Mouse (Mus musculus): ENCODE results near the gene Ptprm.

The Ptprm gene

DNA sequence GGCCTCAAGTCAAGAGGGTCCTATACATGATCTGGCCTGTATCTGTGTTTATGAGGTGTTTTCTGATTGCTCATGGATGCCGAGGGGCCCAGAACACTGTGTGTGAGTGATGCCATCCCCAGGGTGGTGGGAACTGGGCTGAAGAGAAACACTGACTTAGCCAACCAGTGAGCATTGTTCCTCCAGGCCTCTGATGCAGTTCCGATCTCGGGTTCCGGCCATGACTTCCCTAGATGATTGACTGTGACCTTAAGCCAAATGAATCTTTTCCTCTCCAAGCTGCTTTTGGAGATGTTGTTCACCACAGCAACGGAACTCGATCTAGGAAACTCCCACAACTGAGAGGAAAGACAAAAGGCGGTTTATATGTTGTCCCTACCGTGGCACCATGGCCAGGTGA is 9.1 kb downstream of the Ptprm start:
- DNase-seq (ENCODE audit: low read depth, low spot score) = no peak

DNA sequence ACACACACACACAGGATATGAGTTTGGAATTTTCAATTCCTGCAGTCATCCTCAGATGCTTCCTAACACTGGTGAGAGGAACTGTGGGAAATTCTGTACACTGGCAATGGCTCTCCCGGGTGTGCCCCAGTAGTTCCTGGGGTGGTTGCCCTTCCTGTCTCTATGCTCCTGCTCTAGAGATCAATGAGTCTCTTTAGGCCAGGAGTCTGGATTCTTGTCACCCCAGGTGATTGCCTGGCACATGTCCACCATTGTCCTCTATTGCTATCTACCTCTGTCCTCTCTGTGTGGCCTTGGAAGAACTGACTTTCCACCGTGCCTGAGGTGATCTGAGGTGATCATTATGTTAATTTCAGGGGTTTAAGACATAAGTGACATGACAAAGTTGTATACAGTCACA is 10.8 kb downstream of the Ptprm start:
- no peak for DNase-seq (ENCODE audit: low read depth, low spot score)

DNA sequence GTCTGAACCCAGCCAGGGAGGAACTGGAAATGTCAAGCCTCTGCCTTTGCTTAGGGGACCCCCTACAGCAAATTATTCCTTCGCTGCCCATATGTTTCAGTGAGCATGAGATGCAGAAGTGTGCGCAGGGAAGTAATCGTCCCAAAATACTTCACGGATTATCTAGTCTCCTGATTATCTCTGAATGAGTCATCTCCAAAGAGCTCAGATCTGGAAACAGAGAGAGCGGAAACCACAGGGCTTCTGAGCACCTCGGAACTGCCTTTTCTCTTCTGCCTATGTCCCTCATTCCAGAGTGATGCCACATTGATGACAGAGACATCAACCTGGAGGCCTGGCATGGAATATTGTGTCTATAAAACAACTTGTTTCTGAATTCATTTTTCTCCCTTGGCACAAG is 11.3 kb downstream of the Ptprm start:
- no peak for DNase-seq (ENCODE audit: low read depth, low spot score)

DNA sequence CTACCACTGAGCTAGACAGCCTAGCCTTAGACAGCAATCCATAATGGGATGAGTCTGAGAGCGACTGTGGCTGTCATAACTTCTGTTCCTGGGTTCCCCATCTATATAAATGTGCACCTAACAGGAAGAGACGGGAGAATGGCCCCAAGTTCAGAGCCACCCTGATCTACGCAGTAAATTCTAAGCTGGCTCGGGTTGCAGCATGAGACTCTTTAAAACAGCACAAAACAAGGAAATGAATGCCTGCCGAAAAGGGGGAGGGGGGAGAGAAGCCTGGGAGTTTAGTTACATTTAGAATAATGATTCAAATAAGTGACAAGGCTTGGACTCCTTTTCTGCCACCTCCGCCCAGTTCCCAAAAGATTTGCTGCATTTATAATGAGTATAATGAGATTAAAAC is 13.9 kb downstream of the Ptprm start:
- no peak for DNase-seq (ENCODE audit: low read depth, low spot score)

DNA sequence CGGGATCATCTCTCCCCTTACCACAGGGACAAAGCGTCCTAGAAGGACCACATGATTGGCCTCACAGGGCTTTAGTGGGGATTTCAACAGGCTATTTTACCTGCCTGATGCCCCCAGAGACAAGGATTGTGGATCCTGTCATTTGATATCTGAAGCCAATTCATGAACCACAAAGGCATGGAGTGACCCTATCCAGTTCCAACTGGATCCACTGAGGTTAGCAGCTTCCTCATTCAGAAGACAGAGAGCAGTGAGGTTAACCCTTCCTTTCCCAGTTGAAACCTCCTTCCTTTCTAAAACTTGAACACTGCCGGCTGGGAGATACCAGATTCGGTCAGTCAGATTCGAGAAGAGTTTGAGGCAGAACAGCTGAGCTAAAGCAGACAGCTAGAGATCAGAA is 14.7 kb downstream of the Ptprm start:
- DNase-seq (ENCODE audit: low read depth, low spot score) = no peak

DNA sequence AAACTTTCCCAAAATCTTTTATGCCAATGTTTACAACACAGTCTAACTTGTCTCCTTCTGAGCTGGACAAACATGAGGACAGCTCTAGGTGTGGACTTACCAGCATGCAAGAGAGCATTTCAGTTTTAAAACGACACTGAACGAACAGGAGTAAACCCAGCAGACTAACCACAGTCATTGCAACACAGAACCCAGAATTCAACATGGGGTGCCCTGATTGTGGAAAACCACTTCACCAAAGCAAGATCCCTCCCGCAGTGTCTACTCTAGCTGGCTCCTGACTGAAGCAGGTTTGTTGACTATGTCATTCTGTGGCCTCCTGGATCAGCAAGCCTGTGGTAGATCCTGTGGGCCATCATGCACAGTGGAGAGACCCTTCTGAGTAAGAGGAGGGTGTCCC is 19.9 kb downstream of the Ptprm start:
- no peak for DNase-seq (ENCODE audit: low read depth, low spot score)

DNA sequence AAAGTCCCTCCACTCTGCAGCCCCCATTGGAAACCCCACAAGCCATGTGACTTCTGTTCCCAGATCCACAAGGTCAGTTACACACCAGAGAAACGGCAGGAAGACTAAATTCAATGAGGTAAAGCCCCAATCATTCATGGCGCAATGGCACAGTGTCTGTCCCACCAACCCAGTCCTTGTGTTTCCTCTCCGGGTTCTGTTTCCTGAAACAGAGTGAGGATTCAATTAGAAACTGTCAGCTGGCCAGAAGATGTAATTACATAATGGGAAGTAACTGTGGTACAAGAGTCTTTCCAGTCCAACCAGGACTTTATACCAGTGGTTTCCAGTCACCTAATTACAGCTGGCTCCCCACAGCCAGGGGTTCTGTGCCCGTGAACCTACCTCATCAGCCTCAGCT is 24.8 kb downstream of the Ptprm start:
- DNase-seq (ENCODE audit: low read depth, low spot score) = no peak

DNA sequence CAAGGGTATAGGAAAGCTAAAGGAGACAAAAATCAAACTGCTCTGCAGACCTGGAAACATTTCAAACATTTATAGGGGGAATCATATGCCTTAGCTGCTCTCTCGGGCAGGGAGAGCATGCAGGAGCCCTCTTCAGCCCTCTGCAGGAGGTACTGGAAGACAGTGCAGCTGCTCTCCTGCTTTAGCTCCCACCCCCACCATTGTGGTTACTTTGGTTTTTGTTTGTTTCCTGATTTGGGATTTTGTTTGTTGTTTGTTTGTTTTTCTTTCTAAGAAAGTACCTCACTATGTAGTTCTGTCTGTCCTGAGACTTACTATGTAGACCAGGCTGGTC is 29.8 kb downstream of the Ptprm start:
- DNase-seq (ENCODE audit: low read depth, low spot score) = no peak

DNA sequence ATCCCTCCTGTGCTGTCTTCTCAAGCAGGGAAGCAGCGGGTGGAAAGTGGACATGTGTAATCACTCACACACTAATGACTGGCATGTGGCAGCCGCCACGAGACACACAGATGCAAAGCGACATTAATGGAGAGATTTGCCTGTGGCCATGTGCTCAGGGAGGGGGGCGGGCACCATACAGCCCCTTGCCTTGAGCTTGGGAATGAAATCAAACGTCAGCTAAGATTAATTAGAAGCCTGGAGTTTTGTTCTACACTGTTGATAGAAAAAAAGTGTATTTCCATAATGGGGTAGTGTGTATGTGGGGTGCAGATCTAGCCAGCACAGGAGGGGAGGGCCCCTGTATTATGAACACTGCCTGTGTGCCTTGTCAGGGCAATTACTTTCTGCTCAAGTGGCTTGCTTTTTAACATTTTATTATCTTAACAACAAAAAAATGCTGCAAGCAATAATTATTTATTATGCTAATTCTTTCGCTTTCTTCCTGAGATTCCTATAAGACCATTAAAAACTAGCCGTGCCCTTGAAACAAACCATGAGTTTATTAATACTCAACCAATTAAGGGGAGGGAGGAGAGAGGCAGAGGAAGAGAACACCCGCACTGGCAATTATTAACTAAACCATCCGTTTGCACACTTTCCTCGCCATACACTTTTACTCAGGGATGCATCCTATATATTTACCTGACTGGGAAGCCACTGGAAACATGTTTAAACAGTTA is 30.3 kb downstream of the Ptprm start:
- DNase-seq (ENCODE audit: low read depth, low spot score) = no peak

DNA sequence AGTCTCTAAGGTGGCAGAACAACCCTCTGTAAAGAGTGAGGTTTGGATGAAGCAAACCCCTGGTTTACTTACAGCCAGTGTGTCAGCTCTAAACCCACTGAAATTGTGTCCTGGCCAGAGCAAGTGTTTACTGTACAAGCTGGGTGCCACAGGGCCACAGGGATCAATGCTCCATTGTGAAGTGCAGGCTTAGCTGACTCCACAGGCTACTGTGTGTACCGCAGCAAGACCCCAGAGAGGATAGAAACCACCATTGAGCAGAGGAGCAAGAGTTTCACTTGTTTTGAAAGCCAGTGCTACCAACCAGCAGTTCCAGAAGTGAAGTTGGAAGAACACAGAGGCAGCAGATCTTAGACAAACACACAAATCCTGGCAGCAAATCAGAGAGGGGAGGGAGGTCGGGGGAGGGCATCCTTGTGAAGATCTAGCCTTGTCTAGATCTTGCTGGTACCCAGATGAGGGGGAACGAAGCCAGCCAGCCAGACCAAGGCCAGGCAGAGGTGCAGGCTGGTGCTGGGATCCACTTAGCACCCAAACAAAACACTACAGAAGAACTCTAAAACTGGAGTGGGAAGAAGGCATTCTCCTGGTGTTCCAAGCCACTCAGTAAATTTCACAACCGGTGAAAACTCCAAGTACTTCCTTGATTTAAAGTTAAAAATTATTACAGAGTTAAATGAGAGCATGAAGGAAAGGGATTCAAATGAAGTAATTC is 39.6 kb downstream of the Ptprm start:
- no peak for DNase-seq (ENCODE audit: low read depth, low spot score)

DNA sequence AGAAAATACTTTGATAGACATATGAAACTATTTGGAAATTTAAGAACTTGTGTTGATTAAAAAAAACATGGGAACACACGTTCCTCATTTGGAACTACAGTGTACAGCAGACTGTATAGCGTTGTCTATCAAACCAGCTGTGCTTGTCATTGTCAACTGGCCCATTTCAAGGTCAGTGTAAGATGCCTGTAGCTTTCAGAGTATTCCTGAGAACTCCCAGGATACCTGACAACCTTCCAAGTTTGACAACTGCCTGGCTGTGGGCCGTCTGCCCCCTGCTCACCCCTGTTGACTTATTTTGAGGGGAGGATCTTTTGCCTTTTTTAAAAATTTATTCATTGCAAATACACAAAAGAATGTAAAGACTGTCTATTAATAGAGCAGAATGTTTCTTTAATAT is 45.8 kb downstream of the Ptprm start:
- no peak for DNase-seq (ENCODE audit: low read depth, low spot score)

DNA sequence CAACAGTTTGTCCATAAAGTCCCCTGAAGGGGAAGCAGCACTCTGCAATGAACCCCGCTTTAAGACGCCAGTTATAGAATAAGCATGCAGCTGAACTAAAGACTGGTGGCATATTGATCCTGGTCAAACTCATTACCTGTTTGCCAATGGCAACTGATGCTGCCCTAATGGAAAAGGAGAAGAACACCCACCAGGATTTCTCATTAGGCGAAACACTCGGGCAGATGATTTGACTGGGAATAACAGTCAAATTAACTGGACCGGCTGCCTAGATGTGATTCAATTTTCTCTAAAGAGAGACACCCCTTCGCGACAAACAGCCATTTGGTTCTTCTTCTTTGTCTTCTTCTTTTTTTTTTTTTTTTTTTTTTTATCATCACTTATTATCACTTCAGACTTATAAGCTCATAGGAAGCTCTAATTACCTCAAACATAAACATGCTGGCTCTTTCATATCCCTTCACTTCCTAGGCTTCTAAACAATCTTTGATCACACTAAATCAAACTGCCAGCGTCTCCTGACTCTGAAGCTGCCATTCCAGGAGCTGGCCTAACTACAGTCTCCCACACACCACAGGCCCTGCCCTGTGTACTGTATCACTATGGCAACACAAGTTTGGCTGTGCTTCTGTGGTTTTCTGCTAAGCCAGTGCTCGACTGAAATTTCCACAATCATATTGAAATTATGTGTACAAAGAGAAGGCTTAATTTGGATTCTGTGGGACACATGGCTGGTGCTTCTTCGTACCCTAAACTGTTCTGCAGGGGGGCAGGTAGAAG is 48.0 kb downstream of the Ptprm start:
- no peak for DNase-seq (ENCODE audit: low read depth, low spot score)

DNA sequence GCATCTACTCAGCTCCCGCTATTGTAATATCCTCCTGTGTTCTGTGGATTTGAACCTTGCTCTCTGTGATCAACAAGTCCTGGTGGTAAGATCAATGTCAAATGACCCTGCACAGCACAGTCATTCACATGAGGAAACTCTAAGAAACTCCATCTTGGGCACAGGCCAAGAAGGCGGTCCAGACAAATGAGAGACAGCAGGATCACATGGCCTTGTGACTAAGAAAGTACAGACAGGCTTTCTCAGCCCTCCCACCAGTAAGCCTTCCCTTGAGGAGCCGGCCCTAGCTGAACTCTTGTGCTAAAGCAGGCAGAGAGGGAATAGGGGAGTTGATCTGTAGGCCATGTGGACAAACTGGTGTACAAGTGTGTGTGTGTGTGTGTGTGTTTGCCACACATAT is 49.4 kb downstream of the Ptprm start:
- DNase-seq (ENCODE audit: low read depth, low spot score) = no peak

DNA sequence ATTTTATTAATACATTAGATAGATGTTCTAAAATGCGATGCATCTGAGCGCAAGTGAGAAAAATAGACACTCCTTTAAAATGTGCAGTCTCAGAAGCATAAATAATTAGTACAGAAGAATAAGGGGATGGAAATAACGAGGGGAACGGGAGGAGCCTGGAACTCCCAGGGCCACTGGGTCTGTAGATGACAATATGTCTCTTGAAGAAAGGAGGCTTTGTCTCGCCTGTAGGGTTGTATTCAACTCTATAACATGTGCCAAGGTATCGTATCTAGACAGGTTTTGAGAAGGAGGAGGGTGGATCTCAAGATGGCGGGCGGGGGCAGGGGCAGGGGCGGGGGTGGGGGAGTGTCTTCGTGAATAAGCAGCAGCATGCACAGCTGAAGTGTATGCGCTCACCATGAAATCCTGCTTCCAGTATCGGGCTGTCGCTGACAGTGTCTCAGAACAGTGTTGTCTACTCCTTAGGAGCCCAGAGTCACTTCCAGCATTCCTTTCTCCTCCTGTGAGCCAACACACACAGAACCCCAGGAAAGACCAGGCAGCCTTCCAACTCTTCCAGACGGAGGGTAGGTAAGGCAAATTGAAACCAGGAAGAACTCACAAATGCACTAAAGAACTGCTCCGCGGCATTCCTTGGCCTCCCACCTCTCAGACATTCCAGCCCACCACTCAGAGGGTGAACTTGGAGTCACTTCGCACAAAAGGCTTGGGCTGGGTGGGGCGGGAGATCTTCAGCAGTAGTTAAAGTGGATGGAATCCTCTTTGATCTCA is 50.7 kb downstream of the Ptprm start:
- DNase-seq (ENCODE audit: low read depth, low spot score) = no peak

DNA sequence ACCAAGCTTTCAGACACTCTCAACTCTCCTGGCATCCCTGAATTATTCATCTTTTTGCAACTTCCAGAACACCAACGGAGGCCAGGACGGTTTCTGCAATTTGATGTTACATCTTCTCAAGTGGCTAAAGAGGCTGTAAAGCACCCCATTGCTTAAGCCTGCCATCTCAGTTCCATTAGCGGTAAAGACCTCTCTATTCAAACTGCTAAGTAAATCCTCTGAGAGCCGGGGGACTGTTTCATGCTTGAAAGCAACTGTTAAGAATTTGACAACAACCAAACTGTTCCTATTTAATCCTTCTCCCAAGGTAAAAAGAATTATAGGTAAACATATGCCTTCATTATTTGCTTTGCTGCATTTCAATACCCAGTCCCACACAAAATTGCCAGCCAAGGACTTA is 51.7 kb downstream of the Ptprm start:
- DNase-seq (ENCODE audit: low read depth, low spot score) = no peak

DNA sequence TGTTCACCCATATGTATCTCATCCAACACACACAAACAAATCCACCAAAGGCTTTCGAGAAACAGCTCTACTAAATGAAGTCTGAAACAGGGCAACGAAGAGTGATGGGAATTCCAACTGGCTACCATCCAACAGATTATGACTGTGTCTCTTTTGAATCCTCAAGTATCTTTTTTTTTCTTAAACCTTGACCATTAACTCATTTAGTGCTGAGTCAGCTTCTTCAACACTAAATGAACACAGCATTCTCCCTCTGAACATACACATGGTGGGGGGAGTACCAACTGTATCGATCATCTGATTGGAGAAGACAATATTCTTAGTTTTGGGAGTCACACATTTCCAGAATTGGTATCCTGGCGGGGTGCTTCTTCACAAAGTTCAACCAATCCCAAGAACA is 52.2 kb downstream of the Ptprm start:
- no peak for DNase-seq (ENCODE audit: low read depth, low spot score)

DNA sequence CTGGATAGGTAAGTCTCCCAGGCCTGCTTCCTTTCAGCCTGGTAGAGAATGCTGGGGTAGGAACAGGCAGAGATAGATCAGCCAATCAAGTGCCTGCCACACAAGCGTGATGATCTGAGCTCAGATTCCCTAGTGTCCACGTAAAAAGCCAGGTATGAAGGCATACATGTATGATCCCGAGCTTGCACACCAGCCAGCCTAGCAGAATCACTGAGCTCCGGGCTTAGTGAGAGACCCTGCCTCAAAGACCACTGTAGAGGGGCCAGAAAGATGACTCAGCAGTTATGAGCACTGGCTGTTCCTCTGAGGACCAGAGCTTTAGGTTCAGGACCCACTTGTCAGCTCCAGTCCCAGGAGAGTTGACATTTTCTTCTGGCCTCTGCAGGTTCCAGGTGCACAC is 52.9 kb downstream of the Ptprm start:
- no peak for DNase-seq (ENCODE audit: low read depth, low spot score)

DNA sequence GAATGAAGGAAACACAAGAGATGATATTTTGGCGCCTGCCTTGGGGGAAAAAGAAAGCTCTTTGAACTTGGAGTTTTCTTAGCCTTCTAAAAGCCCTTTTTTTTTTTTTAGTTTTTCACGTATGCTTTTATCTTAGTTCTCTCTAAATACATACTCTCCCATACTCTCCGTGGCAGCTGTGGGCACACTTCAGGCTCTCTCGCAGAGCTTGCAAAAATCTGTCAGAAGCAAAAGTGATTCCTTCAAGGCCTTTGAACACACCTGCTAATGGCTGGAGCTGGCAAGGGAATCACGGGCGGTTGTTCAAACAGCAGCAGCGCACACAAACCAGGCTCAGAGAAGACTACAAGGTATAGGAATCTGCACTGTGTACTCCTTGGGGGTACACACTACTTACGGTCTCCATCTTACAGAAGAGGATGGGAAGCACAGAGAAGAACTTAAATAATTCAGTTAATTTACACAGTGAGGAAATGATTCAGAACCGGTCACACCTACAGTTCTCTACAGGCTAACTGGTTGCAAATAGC is 55.9 kb downstream of the Ptprm start:
- DNase-seq (ENCODE audit: low read depth, low spot score) = no peak

DNA sequence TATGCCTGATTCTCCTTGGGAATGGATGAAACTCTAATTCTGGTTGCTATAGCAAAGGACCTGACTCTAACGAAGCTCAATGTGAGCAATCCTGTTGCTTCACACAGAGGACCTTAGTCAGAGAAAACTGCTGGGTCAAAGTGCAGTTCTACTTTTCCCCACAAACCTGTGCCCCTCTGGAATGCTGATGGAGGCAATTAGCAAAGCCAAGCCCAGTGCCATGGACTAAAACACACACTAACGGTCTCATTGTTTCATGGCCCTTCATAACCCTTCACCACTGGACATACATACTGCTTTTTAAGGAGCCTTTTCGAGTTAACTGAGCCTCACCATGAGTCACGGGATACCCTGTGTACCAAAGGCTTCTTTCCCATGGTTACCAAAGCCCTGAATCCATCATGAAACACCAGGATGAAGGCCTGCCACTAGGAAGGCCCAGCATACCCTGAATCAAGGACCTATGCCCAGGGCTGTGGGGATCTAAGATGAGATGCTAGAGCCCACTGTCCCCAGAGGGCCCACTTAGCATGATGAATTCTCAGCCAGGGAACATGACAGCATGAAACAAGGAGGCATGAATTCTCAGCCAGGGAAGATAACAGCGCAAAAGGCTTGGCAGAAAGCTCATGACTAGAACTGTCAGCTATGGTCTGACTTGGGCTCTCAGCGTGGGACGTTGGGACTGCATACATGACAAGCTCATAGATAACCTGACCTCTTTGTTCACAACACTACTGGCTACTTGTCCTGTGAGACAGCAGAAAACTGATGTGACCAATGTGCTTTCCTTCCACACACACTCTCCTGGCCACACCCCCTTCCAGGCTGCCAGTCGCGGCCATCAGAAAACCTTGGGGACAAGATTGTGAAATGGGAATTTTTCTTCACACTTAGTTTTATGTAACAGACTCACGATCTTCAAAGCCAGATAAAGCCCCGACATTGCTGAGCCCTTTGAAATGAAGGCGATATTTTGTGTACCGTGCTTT is 57.4 kb downstream of the Ptprm start:
- no peak for DNase-seq (ENCODE audit: low read depth, low spot score)

DNA sequence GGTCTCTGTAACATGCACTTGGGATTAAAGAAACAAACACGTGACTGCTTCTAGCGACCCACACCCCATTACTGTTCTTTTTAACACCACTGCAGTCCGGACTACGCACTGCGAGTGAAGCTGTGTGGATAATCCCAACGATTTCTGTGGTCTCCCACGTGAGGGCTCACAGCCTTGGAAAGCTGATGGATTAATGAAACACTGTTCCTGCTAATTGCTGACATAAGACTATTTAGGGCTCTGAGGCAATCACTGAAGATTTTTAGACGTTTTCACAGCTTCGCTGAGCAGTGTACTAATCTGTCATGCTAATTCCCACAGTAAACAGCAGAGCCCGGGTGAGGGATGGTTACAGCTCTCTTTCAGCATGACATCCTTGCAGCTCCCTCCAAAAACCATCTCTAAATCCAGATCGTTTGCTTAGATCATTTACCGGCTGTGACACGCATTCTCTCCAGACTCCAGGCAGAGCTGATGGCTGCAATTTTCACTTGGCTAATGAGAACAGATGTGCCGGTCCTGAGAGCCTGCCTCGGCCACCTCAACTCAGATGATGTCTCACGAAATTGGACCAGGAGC is 63.5 kb downstream of the Ptprm start:
- DNase-seq (ENCODE audit: low read depth, low spot score) = no peak
